Mouse (Mus musculus) CD4-positive, CD25-positive, alpha-beta regulatory T cell, adult 4 months (primary cell): ENCODE measurements around the gene Marc2. TPM values are rescaled to one million over a fixed set of nuclear protein-coding genes. Genes with fewer than 3 reads are reported as not detected.

ENCODE experiments used
- ATAC-seq: one replicate; pipeline ENCODE4 v1.8.0; 2017
- polyA plus RNA-seq, 2 experiments: library from polyadenylated mRNA; unstranded; fragments of 100-300 nt; shearing (Covaris generic); gene quantifications; one replicate each; pipeline ENCODE4 v1.2.1; 2017

Marc2 gene
- polyA plus RNA-seq, 2 experiments from 2014 or later: 10.7 to 32.3 TPM

GRCm38 (mm10) chr1:184807627-184808417 lies 38.4 kb downstream of the Marc2 start:
- ATAC-seq: no peak

- ATAC-seq: no peak
Observed at GRCm38 (mm10) chr1:184807123-184807522, 39.1 kb downstream of the Marc2 start.

DNA sequence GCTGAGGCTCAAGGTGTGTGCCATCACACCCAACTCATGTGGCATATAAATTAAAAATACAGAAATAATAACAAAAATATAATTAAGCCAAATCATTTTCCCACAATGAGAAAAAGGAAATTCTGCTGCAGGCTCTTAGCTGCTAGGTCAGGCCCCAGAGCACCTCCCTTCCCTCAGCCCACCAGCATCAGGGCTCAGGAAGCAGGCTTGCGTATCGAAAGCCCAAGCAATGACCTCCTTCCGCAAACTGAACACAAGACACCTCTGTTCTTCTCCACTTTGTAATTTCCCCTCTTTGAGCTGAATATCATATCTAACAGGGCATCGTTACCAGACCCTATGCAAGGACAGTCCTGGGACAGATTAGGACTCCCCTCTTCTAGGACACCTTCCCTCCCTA lies 40.5 kb downstream of the Marc2 start:
- no peak for ATAC-seq

GRCm38 (mm10) chr1:184793163-184793876 lies 52.9 kb downstream of the Marc2 start:
- ATAC-seq: peak; percentile 85

DNA sequence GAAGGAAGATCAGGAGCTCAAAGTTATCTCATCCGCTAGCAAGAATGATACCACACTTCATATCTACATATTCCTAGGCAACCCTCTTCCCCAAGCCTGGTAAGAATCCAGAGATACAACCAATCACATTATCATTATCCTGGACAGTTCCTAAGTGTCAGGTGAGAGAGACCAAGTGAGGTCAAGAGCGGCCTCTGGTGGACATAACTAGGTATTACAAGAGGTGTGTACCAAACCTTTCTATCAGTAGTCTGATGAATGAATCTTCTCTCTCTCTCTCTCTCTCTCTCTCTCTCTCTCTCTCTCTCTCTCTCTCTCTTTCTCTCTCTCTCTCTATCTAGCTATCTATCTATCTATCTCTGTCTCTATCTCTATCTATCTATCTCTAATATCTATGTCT lies 55.1 kb downstream of the Marc2 start:
- peak; percentile 44 for ATAC-seq

DNA sequence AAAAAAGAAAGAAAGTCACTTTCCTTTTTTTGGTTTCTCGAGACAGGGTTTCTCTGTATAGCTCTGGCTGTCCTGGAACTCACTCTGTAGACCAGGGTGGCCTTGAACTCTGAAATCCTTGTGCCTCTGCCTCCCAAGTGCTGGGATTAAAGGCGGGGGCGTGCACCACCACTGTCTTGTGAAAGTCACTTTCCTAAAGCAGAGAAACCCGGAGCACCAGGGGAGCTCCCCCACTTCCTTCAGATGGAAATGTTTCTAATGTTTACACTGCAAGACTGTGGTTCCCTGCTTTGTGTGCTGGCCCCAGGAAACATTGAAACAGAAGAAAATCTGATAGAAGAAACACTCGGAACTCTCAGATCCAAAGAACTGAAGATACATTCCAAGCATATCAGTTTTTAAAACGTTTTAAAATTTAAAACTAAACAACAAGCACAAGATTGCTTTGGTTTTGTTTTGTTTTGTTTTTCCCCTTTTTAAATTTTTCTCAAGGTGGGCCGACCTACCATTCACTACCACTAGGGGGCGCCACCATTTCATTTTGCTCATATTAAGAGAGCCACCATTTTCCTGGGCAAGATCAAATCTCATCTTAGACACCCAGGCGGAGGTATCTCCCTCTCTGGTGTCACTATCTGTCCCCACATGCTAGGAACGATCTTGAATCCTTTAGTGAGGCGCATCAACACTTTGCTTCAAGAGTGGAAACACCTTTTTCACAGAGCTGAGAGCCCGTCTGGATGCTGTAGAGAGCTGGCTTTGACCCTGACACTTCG lies 59.7 kb downstream of the Marc2 start:
- ATAC-seq: no peak

- no peak for ATAC-seq
Observed at GRCm38 (mm10) chr1:184783641-184784040, 62.6 kb downstream of the Marc2 start.

GRCm38 (mm10) chr1:184782161-184782513 lies 64.1 kb downstream of the Marc2 start:
- ATAC-seq: no peak

GRCm38 (mm10) chr1:184781286-184782160 lies 64.7 kb downstream of the Marc2 start:
- no peak for ATAC-seq

DNA sequence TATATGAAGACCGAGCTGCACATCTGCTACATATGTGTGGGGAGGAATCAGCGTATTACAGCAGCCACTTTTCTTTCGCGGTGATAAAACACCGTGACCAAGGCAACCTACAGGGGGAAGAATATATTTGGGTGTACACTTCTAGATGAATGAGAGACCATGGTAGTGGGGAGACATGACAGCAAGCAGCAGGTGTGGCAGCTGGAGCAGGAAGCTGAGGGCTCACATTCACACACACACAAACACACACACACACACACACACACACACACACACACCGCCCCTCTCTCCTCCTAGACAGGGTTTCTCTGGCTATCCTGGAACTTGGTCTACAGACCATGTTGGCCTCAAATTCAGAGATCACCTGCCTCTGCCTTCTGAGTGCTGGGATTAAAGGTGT lies 68.1 kb downstream of the Marc2 start:
- ATAC-seq: no peak

DNA sequence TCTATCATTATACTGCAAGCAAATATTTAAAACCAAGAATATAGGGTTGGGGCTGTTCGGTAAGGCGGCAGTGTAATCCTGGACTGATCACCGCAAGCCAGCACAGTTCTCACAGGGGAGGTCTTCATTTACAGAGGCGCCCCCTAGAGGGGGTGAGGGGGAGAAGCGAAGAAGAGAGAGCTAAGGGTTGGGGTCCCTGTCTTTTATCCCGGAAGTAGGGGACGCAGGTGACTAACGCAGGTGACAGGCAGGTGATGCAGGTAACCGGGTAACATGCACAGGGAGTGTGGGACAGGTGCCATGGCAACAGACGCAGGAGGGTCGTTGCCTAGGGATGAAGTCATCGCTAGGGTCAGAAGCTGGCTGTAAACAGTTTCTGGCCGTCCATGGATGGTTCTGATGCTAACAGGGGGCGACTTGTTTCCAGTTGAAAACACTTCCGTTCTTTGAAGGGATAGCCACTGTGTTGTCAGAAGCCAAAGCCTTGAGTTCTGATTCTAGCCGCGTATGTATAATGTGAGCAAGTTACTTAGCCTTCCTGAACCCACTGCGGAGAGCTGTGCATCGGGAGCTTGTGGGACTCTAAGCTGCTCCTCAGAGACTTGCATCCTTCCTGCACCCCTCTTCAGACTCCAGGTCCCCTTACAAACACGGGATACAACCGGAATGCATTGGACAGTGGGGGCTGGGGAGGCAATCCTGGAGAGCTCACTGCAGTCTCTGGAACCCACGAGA lies 69.0 kb downstream of the Marc2 start:
- no peak for ATAC-seq

DNA sequence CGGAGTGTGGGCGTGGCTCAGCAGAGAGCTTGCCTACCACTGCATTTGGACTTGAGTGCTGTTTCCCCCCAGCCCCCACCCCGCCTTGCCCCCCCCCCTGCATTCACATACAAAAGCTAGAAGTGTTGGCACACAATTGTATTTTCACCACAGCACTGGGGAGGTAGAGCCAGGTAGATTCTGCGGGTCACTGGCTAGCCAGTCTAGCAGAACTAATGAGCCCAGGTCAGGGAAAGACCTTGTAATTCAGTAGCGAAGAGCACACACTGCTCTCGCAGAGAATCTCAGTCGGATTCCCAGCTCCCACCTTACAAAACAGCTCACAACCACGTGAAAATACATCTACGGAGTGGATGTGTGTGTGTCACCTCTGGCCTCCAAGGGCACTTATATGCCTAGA lies 71.0 kb downstream of the Marc2 start:
- no peak for ATAC-seq

GRCm38 (mm10) chr1:184771891-184772249 lies 74.4 kb downstream of the Marc2 start:
- ATAC-seq: no peak

- ATAC-seq: peak; percentile 45
Observed at GRCm38 (mm10) chr1:184771202-184771890, 74.9 kb downstream of the Marc2 start.

- ATAC-seq: no peak
Observed at GRCm38 (mm10) chr1:184763866-184764265, 82.4 kb downstream of the Marc2 start.

Other genes with a start within 250 kb of the Marc2 start
- gene Hlx, start 113.8 kb downstream of the Marc2 start, polyA plus RNA-seq: not detected
- under 1 TPM in 1 of 2 experiments, not detected in 1; 0.44 TPM for gene Marc1, start 35.1 kb downstream of the Marc2 start, polyA plus RNA-seq
- gene C130074G19Rik, start 36.8 kb upstream of the Marc2 start, polyA plus RNA-seq: not detected
- not detected for gene Mark1, start 153.1 kb upstream of the Marc2 start, polyA plus RNA-seq